Mouse (Mus musculus) limb, embryonic 14.5 days (tissue): ENCODE results near the gene Irf1. TPM values are rescaled to one million over a fixed set of nuclear protein-coding genes. Genes with fewer than 3 reads are reported as not detected.

ENCODE experiments used
- ATAC-seq: fragments of 200-750 bp; cut with Nextera tagmentation; 2 replicates; pipeline ENCODE4 v1.8.0; 2017; ENCODE audit warnings: low read depth, moderate number of reproducible peaks, moderate TSS enrichment; ENCODE audit not compliant: low FRiP score
- DNase-seq: peaks from one replicate; pipeline ENCODE4 v3.0.0-alpha.2; 2015; ENCODE audit warnings: low spot score
- H3K27ac ChIP-seq: fragments of 300-500 bp; sonication (generic); replicated peaks from 2 replicates; pipeline ENCODE4 v1.5.1; 2014; ENCODE audit warnings: low read depth, mild to moderate bottlenecking, low read length, moderate library complexity, mixed read lengths
- H3K27me3 ChIP-seq: fragments of 300-500 bp; sonication (generic); 2 replicates; pipeline ENCODE4 v1.6.1; 2014; ENCODE audit warnings: low read length, mixed read lengths; ENCODE audit not compliant: control insufficient read depth, insufficient read depth
- H3K36me3 ChIP-seq: fragments of 300-500 bp; sonication (generic); 2 replicates; pipeline ENCODE4 v1.6.1; 2014; ENCODE audit warnings: mild to moderate bottlenecking, low read length, moderate library complexity, mixed read lengths; ENCODE audit not compliant: control insufficient read depth, insufficient read depth
- H3K4me1 ChIP-seq: fragments of 300-500 bp; sonication (generic); 2 replicates; pipeline ENCODE4 v1.6.1; 2014; ENCODE audit warnings: antibody characterized with exemption, low read length, mixed read lengths; ENCODE audit not compliant: control insufficient read depth, insufficient read depth
- H3K4me2 ChIP-seq: fragments of 300-500 bp; sonication (generic); replicated peaks from 2 replicates; pipeline ENCODE4 v1.6.1; 2014; ENCODE audit warnings: low read depth, mild to moderate bottlenecking, low read length, moderate library complexity; ENCODE audit not compliant: severe bottlenecking
- H3K4me3 ChIP-seq: fragments of 300-500 bp; sonication (generic); replicated peaks from 2 replicates; pipeline ENCODE4 v1.5.1; 2014; ENCODE audit warnings: low read length
- H3K9ac ChIP-seq: fragments of 300-500 bp; sonication (generic); 2 replicates; pipeline ENCODE4 v1.6.1; 2014; ENCODE audit warnings: mild to moderate bottlenecking, low read depth, low read length, moderate library complexity; ENCODE audit not compliant: severe bottlenecking
- H3K9me3 ChIP-seq: fragments of 300-500 bp; sonication (generic); 2 replicates; pipeline ENCODE4 v1.6.1; 2016; ENCODE audit warnings: low read length; ENCODE audit not compliant: control insufficient read depth
- POLR2A ChIP-seq: fragments of 200-500 bp; IDR thresholded peaks from 2 replicates; pipeline ENCODE4 v1.8.0; 2012; ENCODE audit warnings: inconsistent platforms, mild to moderate bottlenecking, moderate library complexity, borderline replicate concordance; ENCODE audit not compliant: insufficient read depth, insufficient read length; ENCODE audit errors: extremely low read depth
- WGBS: fragments of 180-500 bp; shearing (Covaris S2); extraction: QIAGEN DNeasy Blood & Tissue Kit; methylation state at CpG from one replicate; pipeline ENCODE4 v1.1.7; 2014; 5-methylcytosine and 5-hydroxymethylcytosine counted together
- polyA plus RNA-seq, 2 experiments: library from polyadenylated mRNA; depleted of rRNA in 1 of 2; stranded (reverse) in 1 of 2; unstranded in 1 of 2; fragments of >200 nt; fragmentation: Nextera tagmentation in 1 of 2; extraction: Ambion mirVana in 1 of 2; gene quantifications; 2 replicates each; pipeline versions ENCODE4 v1.2.1 to v1.2.3; 2012 to 2014

Gene Irf1
- polyA plus RNA-seq, 2 experiments, result 11.8 to 16.8 TPM

DNA sequence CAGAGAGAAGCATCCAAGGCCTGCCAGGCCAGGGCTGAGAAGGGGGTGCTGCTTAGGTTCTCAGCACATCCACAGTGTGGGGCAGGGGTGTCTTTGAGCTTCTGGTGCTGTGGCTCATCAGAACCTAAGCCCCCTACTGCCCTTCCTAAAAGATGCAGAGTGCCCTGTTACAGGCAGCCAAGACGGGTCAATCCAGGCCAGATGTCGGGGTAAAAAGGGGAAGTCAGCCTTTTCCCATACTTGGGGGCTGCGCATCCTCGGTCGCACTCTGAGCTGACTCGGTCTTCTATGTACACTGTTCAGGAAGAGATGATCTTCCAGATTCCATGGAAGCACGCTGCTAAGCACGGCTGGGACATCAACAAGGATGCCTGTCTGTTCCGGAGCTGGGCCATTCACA lies 2.7 kb downstream of the Irf1 start:
- DNase-seq, result no peak
- no peak for ATAC-seq
- WGBS, result 71% methylated on average over 9 of the region's 9 CpGs

DNA sequence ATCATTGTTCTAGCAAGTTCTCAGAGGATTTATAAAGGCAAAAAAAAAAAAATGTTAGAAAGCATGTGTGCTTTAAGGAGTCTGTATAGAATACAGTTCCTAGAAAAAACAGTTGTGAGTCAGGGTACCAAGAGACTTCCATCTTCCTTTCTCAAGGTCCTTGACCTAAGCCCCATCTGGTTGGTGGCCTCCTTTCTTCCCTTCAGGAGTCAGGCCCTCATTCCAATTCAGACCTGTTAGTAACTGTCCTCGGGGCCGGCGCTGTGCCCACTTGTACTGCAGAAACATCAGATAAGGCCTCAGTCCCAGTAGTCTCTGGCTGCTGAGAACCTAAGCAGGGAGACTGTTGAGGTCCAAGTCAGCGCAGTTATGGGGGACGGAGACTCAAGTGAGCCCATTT lies 3.3 kb downstream of the Irf1 start, which contains the start of gene Gm17334:
Gene Gm17334, minus strand, starts transcription at position 101 of the 400 bp plus-strand sequence.
- TF ChIP-seq POLR2A, result no peak
- DNase-seq (no peak), ATAC-seq (no peak)
- Histone ChIP-seq H3K27me3 (no peaks in the 10 kb centered on the region), H3K36me3 (peaks cover 44% of the 10 kb centered on the region), H3K4me1 (peaks cover 7% of the 10 kb centered on the region; the same call in 1 of the 2 replicates), H3K9me3 (no peaks in the 10 kb centered on the region), H3K9ac (no peak within 1 kb of the TSS), H3K27ac (no peak within 1 kb of the TSS), H3K4me3 (no peak within 1 kb of the TSS), H3K4me2 (no peak within 1 kb of the TSS)
- 92% methylated on average over 5 of the region's 5 CpGs for WGBS

More for the DNA sequence above, 2.7 kb downstream of the Irf1 start:
- H3K36me3 ChIP-seq, result peaks cover 39% of the 10 kb centered on the region
- no peak overlapping the region for H3K4me2 ChIP-seq
- no peak overlapping the region for H3K27ac ChIP-seq
- H3K27me3 ChIP-seq, result no peaks in the 10 kb centered on the region
- no peak overlapping the region for H3K4me3 ChIP-seq
- H3K9ac ChIP-seq, result no peak overlapping the region
- no peaks in the 10 kb centered on the region for H3K9me3 ChIP-seq
- peaks cover 7% of the 10 kb centered on the region; the same call in 1 of the 2 replicates for H3K4me1 ChIP-seq
- TF ChIP-seq POLR2A, result no peak

DNA sequence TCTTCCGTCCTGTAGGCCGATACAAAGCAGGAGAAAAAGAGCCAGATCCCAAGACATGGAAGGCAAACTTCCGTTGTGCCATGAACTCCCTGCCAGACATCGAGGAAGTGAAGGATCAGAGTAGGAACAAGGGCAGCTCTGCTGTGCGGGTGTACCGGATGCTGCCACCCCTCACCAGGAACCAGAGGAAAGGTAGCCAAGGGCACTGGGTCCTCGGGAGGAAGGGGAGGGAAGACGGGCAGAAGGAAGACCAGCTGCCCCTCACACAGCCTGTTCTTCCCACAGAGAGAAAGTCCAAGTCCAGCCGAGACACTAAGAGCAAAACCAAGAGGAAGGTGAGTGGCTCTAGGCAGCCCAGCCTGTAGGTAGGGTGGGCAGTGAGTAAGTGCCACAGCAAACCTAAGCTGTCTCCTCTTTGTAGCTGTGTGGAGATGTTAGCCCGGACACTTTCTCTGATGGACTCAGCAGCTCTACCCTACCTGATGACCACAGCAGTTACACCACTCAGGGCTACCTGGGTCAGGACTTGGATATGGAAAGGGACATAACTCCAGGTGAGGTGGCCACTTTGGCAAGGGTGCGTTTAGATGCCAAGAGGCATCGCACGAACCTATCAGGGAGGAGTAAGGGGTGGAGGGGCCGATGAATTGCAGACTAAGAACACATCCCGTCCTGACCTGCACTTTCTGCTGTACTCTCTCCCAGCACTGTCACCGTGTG lies 4.0 kb downstream of the Irf1 start:
- Histone ChIP-seq H3K36me3 (peaks cover 46% of the 10 kb centered on the region), H3K4me1 (peaks cover 7% of the 10 kb centered on the region; the same call in 1 of the 2 replicates), H3K9me3 (no peaks in the 10 kb centered on the region), H3K27ac (no peak overlapping the region), H3K27me3 (no peaks in the 10 kb centered on the region), H3K4me3 (no peak overlapping the region), H3K4me2 (no peak overlapping the region), H3K9ac (no peak overlapping the region)
- DNase-seq (no peak), ATAC-seq (no peak)
- TF ChIP-seq POLR2A, result no peak
- WGBS, result 88% methylated on average over 16 of the region's 16 CpGs

DNA sequence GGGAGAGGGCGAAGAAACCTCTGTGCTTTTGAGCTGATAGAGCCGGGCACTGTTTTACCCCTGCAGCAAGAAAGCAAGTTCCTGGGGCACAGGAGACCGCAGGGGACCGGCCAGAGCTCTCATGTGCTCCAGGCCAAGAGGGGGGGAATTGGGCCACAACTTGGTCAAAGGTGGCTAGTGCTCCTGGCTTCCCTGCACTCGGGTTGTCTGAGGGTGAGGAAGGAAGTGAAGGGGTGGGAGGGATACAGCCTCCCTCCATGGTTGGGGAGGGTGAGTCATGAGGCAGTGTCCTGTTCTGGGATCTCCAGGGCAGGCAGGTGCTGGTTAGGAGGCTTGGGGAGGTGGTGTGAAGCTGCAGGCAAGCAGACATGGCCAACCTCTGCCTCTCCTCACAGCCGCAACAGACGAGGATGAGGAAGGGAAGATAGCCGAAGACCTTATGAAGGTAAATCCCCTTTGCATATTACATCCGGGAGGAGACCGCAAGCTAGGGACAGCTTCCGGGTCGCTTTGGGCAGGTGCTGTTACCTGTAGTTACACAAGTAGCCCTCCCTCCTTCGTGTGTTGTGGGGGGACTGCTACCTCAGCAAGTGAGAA lies 4.9 kb downstream of the Irf1 start:
- DNase-seq, result no peak
- Histone ChIP-seq H3K27ac (no peak overlapping the region), H3K4me1 (peaks cover 3% of the 10 kb centered on the region; the same call in 1 of the 2 replicates), H3K9me3 (no peaks in the 10 kb centered on the region), H3K9ac (no peak overlapping the region), H3K27me3 (no peaks in the 10 kb centered on the region), H3K4me3 (no peak overlapping the region), H3K4me2 (no peak overlapping the region), H3K36me3 (peaks cover 46% of the 10 kb centered on the region)
- no peak for TF ChIP-seq POLR2A
- ATAC-seq, result no peak
- 88% methylated on average over 13 of the region's 13 CpGs for WGBS

DNA sequence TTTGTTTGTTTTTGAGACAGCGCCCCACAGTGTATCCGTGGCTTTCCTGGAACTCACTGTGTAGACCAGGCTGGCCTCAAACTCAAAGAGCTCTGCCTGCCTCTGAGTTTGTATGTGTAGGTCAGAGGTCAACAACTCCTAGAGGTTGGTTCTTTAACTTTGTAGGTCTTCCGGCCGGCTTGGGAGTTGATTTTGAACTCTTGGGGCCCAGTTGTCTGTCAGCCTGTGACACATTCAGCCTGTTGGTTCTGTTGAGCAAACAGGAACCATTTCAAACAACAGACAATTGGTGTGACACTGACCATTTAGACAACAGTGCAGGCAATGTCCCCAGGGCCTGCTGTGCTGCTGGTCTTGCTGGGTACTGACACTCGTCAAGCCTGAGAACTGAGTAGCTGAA lies 7.9 kb downstream of the Irf1 start:
- DNase-seq (no peak), ATAC-seq (no peak)
- no peak for TF ChIP-seq POLR2A
- Histone ChIP-seq H3K9ac (no peak overlapping the region), H3K4me2 (no peak overlapping the region), H3K27ac (no peak overlapping the region), H3K9me3 (no peaks in the 10 kb centered on the region), H3K36me3 (peaks cover 46% of the 10 kb centered on the region), H3K27me3 (no peaks in the 10 kb centered on the region), H3K4me1 (no peaks in the 10 kb centered on the region; the same call in 1 of the 2 replicates), H3K4me3 (no peak overlapping the region)
- 81% methylated on average over 5 of the region's 5 CpGs for WGBS
